Mouse (Mus musculus) thymus, adult 2 months (tissue): ENCODE data around the gene Gamt. TPM values are rescaled to one million over a fixed set of nuclear protein-coding genes. Genes with fewer than 3 reads are reported as not detected.
A peak's percentile ranks its signal among the peaks of the same experiment; 100 is the strongest.

Experiments used
- DNase-seq: peaks from one replicate; pipeline ENCODE4 v3.0.0; 2021
- H3K27ac ChIP-seq: fragments of 200-500 bp; 2 replicates; pipeline ENCODE4 v1.5.1; 2012; ENCODE audit warnings: low read length, control low read depth; ENCODE audit not compliant: control insufficient read depth, insufficient read depth
- H3K27me3 ChIP-seq: fragments of 200-500 bp; 2 replicates; pipeline ENCODE4 v1.6.1; 2012; ENCODE audit warnings: mild to moderate bottlenecking, low read length, moderate library complexity, mixed read lengths; ENCODE audit not compliant: control insufficient read depth, insufficient read depth
- H3K36me3 ChIP-seq: fragments of 200-500 bp; 2 replicates; pipeline ENCODE4 v1.6.1; 2012; ENCODE audit warnings: mild to moderate bottlenecking, low read length, moderate library complexity; ENCODE audit not compliant: control insufficient read depth, insufficient read depth
- H3K4me1 ChIP-seq: fragments of 200-500 bp; replicated peaks from 2 replicates; pipeline ENCODE4 v1.6.1; 2012; ENCODE audit warnings: low read length; ENCODE audit not compliant: control insufficient read depth, insufficient read depth
- H3K4me3 ChIP-seq: fragments of 200-500 bp; 2 replicates; pipeline ENCODE4 v1.5.1; 2012; ENCODE audit warnings: mild to moderate bottlenecking, low read length, control low read depth, moderate library complexity; ENCODE audit not compliant: control insufficient read depth, insufficient read depth
- CTCF ChIP-seq: fragments of 200-500 bp; IDR thresholded peaks from 2 replicates; pipeline ENCODE4 v1.5.1; 2012; ENCODE audit warnings: mild to moderate bottlenecking, control low read depth, low read length, moderate library complexity, borderline replicate concordance; ENCODE audit not compliant: control insufficient read depth, poor library complexity, insufficient read depth; ENCODE audit errors: extremely low read depth
- POLR2A ChIP-seq: fragments of 200-500 bp; IDR thresholded peaks from 2 replicates; pipeline ENCODE4 v1.6.1; 2012; ENCODE audit warnings: mild to moderate bottlenecking, low read length, control low read depth, moderate library complexity; ENCODE audit not compliant: control insufficient read depth, poor library complexity, insufficient read depth; ENCODE audit errors: extremely low read depth
- WGBS: fragments of 180-500 bp; shearing (Covaris S2); methylation state at CpG from one replicate; pipeline ENCODE4 v1.1.7; 2018; 5-methylcytosine and 5-hydroxymethylcytosine counted together
- polyA plus RNA-seq: library from polyadenylated mRNA; depleted of rRNA; stranded (reverse); fragments of >200 nt; gene quantifications from 2 replicates; pipeline ENCODE4 v1.2.3, GENCODE M21; 2012

Gamt gene
- polyA plus RNA-seq, 1 experiment = 6.0 TPM

- 1% methylated on average over 18 of the region's 18 CpGs for WGBS
- Histone ChIP-seq H3K4me3 (peak overlapping the region; percentile 76), H3K36me3 (0 out of 2 replicates have a peak, but pooled peaks cover 3% of the 10 kb centered on the region), H3K27ac (no peak overlapping the region), H3K4me1 (peaks cover 42% of the 10 kb centered on the region), H3K27me3 (no peaks in the 10 kb centered on the region)
- TF ChIP-seq CTCF (no peak; the same call in 1 of the 2 replicates), POLR2A (no peak)
- no peak for DNase-seq
Measured at GRCm38 (mm10) chr10:80265149-80265486, 4.3 kb upstream of the Gamt start.

- WGBS = 1% methylated on average over 81 of the region's 81 CpGs
- TF ChIP-seq POLR2A = peak; percentile 79
- TF ChIP-seq CTCF = peak; percentile 58
- H3K4me3 ChIP-seq = peak overlapping the region; percentile 76
- no peaks in the 10 kb centered on the region for H3K27me3 ChIP-seq
- H3K36me3 ChIP-seq = 0 out of 2 replicates have a peak, but pooled peaks cover 3% of the 10 kb centered on the region
- H3K4me1 ChIP-seq = peaks cover 41% of the 10 kb centered on the region
- peak; percentile 98 for DNase-seq
- no peak overlapping the region for H3K27ac ChIP-seq
Measured at GRCm38 (mm10) chr10:80264341-80265148, 3.7 kb upstream of the Gamt start.

GRCm38 (mm10) chr10:80262776-80263365 is 2.1 kb upstream of the Gamt start:
- TF ChIP-seq POLR2A (no peak), CTCF (no peak)
- DNase-seq = no peak
- Histone ChIP-seq H3K36me3 (peaks cover 4% of the 10 kb centered on the region; the same call in 1 of the 2 replicates), H3K4me3 (no peak overlapping the region), H3K27me3 (no peaks in the 10 kb centered on the region), H3K27ac (no peak overlapping the region), H3K4me1 (peaks cover 42% of the 10 kb centered on the region)
- whole genome bisulfite sequencing = 95% methylated on average over 10 of the region's 10 CpGs

GRCm38 (mm10) chr10:80262169-80262568 is 1.4 kb upstream of the Gamt start:
- DNase-seq = no peak
- Histone ChIP-seq H3K36me3 (peaks cover 4% of the 10 kb centered on the region; the same call in 1 of the 2 replicates), H3K27me3 (no peaks in the 10 kb centered on the region), H3K27ac (no peak overlapping the region), H3K4me3 (no peak overlapping the region), H3K4me1 (peaks cover 39% of the 10 kb centered on the region)
- WGBS = 84% methylated on average over 12 of the region's 12 CpGs
- TF ChIP-seq CTCF = no peak
- TF ChIP-seq POLR2A = no peak

GRCm38 (mm10) chr10:80261585-80261968 is 765 bp upstream of the Gamt start:
- DNase-seq = peak; percentile 73
- H3K36me3 ChIP-seq = peaks cover 8% of the 10 kb centered on the region; the same call in 1 of the 2 replicates
- TF ChIP-seq POLR2A = no peak
- TF ChIP-seq CTCF = no peak
- peaks cover 35% of the 10 kb centered on the region for H3K4me1 ChIP-seq
- H3K27ac ChIP-seq = peak overlapping the region; percentile 25; the same call in 1 of the 2 replicates
- WGBS = under 1% methylated on average over 14 of the region's 14 CpGs
- no peaks in the 10 kb centered on the region for H3K27me3 ChIP-seq
- H3K4me3 ChIP-seq = peak overlapping the region; percentile 38

GRCm38 (mm10) chr10:80259861-80260641 is 761 bp downstream of the Gamt start:
- TF ChIP-seq CTCF (no peak), POLR2A (no peak)
- 44% methylated on average over 19 of the region's 19 CpGs for WGBS
- peak overlapping the region; percentile 44 for H3K4me3 ChIP-seq
- H3K36me3 ChIP-seq = peaks cover 22% of the 10 kb centered on the region
- no peaks in the 10 kb centered on the region for H3K27me3 ChIP-seq
- H3K4me1 ChIP-seq = peaks cover 27% of the 10 kb centered on the region
- H3K27ac ChIP-seq = no peak overlapping the region
- no peak for DNase-seq
